Mouse (Mus musculus): Measurements from ENCODE around the gene Zdhhc18. TPM values are rescaled to one million over a fixed set of nuclear protein-coding genes. Genes with fewer than 3 reads are reported as not detected.
A peak's percentile ranks its signal among the peaks of the same experiment; 100 is the strongest.

Zdhhc18 gene
- total and polyA plus RNA-seq, 2 experiments from 2014 or later, result 5.9 to 19.2 TPM

- H3K27ac ChIP-seq (ENCODE audit: low read depth, low read length), result no peak overlapping the region
- ATAC-seq (ENCODE audit: low FRiP score) (no peak), DNase-seq (ENCODE audit: low spot score) (no peak)
- H3K4me2 ChIP-seq (ENCODE audit: low read depth, low read length, poor library complexity, severe bottlenecking), result no peak overlapping the region
- H3K36me3 ChIP-seq (ENCODE audit: insufficient read depth, low read length), result peaks cover 35% of the 10 kb centered on the region
- H3K9me3 ChIP-seq (ENCODE audit: low read length), result no peaks in the 10 kb centered on the region
- H3K4me1 ChIP-seq (ENCODE audit: insufficient read depth, low read length), result no peaks in the 10 kb centered on the region
- H3K27me3 ChIP-seq (ENCODE audit: insufficient read depth, low read length), result peaks cover 28% of the 10 kb centered on the region
- TF ChIP-seq CTCF (IDR thresholded peaks at IDR 0.05), result no peak
- H3K9ac ChIP-seq (replicated peaks; ENCODE audit: low read length, poor library complexity, severe bottlenecking), result no peak overlapping the region
- H3K4me3 ChIP-seq (ENCODE audit: low read depth, low read length), result no peak overlapping the region
- WGBS, result 93% methylated on average over 7 of the region's 7 CpGs
These were observed 45.8 kb downstream of the Zdhhc18 start for GRCm38 (mm10) chr4:133604175-133604574.

- DNase-seq (ENCODE audit: low spot score), result no peak
- no peaks in the 10 kb centered on the region for H3K4me1 ChIP-seq (ENCODE audit: insufficient read depth, low read length)
- no peak overlapping the region for H3K27ac ChIP-seq (ENCODE audit: low read depth, low read length)
- 89% methylated on average over 5 of the region's 5 CpGs for WGBS
- no peak for ATAC-seq (ENCODE audit: low FRiP score)
- H3K9ac ChIP-seq (replicated peaks; ENCODE audit: low read length, poor library complexity, severe bottlenecking), result no peak overlapping the region
- H3K4me2 ChIP-seq (ENCODE audit: low read depth, low read length, poor library complexity, severe bottlenecking), result no peak overlapping the region
- TF ChIP-seq CTCF (IDR thresholded peaks at IDR 0.05), result no peak
- peaks cover 40% of the 10 kb centered on the region for H3K27me3 ChIP-seq (ENCODE audit: insufficient read depth, low read length)
- no peak overlapping the region for H3K4me3 ChIP-seq (ENCODE audit: low read depth, low read length)
- no peaks in the 10 kb centered on the region for H3K9me3 ChIP-seq (ENCODE audit: low read length)
- peaks cover 27% of the 10 kb centered on the region for H3K36me3 ChIP-seq (ENCODE audit: insufficient read depth, low read length)
These were observed 46.9 kb downstream of the Zdhhc18 start for GRCm38 (mm10) chr4:133603056-133603455.

- Histone ChIP-seq H3K4me3 (ENCODE audit: low read depth, low read length) (no peak within 1 kb of the TSS), H3K4me2 (ENCODE audit: low read depth, low read length, poor library complexity, severe bottlenecking) (no peak within 1 kb of the TSS), H3K27me3 (ENCODE audit: insufficient read depth, low read length) (peaks cover 40% of the 10 kb centered on the region), H3K36me3 (ENCODE audit: insufficient read depth, low read length) (peaks cover 19% of the 10 kb centered on the region), H3K4me1 (ENCODE audit: insufficient read depth, low read length) (no peaks in the 10 kb centered on the region), H3K9ac (replicated peaks; ENCODE audit: low read length, poor library complexity, severe bottlenecking) (no peak within 1 kb of the TSS), H3K27ac (ENCODE audit: low read depth, low read length) (no peak within 1 kb of the TSS), H3K9me3 (ENCODE audit: low read length) (no peaks in the 10 kb centered on the region)
- TF ChIP-seq CTCF (IDR thresholded peaks at IDR 0.05), result peak; percentile 33
- DNase-seq (ENCODE audit: low spot score) (no peak), ATAC-seq (ENCODE audit: low FRiP score) (no peak)
- WGBS, result 5% methylated on average over 16 of the region's 16 CpGs
These were observed 48.2 kb downstream of the Zdhhc18 start, which contains the start of gene Sfn for GRCm38 (mm10) chr4:133601721-133602218. Sfn (minus strand) TSS chr4:133602168.

- ATAC-seq (ENCODE audit: low FRiP score) (no peak), DNase-seq (ENCODE audit: low spot score) (no peak)
- WGBS, result 18% methylated on average over 9 of the region's 9 CpGs
- peaks cover 40% of the 10 kb centered on the region for H3K27me3 ChIP-seq (ENCODE audit: insufficient read depth, low read length)
- peak overlapping the region; percentile 66 for H3K4me2 ChIP-seq (ENCODE audit: low read depth, low read length, poor library complexity, severe bottlenecking)
- H3K9me3 ChIP-seq (ENCODE audit: low read length), result no peaks in the 10 kb centered on the region
- H3K9ac ChIP-seq (replicated peaks; ENCODE audit: low read length, poor library complexity, severe bottlenecking), result no peak overlapping the region
- H3K4me1 ChIP-seq (ENCODE audit: insufficient read depth, low read length), result no peaks in the 10 kb centered on the region
- peak overlapping the region; percentile 36 for H3K4me3 ChIP-seq (ENCODE audit: low read depth, low read length)
- TF ChIP-seq CTCF (IDR thresholded peaks at IDR 0.05), result no peak
- no peak overlapping the region for H3K27ac ChIP-seq (ENCODE audit: low read depth, low read length)
- peaks cover 15% of the 10 kb centered on the region for H3K36me3 ChIP-seq (ENCODE audit: insufficient read depth, low read length)
These were observed 49.6 kb downstream of the Zdhhc18 start for GRCm38 (mm10) chr4:133600306-133600705.

DNA sequence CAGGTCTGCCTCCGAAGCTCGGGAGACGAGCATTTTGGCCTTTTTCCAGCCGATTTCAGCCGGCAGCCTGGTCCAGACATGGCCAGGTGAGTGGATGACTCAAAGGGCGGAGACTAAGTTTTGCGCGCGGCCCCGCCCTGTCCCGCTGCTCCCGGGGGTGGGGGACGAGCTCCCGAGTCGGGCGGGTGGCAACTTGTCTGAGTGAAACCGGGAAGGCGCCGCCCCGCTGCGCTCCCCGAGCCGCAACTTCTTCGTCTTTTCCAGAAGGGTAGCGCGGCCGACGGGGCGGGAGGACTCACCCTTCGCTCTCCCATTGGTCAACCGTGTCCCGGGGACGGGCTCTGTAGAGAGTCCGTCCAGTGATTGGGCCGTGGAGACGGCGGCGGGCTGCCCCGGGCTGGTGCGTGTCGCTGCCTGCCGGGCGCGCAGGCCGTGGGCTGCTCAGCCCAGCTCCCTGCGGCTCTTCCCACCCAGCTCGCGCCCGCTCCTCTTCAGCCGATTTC is 50.3 kb downstream of the Zdhhc18 start:
- ATAC-seq (ENCODE audit: low FRiP score), result peak; percentile 86
- Histone ChIP-seq H3K36me3 (ENCODE audit: insufficient read depth, low read length) (peaks cover 15% of the 10 kb centered on the region), H3K4me2 (ENCODE audit: low read depth, low read length, poor library complexity, severe bottlenecking) (peak overlapping the region; percentile 66), H3K9ac (replicated peaks; ENCODE audit: low read length, poor library complexity, severe bottlenecking) (no peak overlapping the region), H3K4me3 (ENCODE audit: low read depth, low read length) (peak overlapping the region; percentile 36), H3K27me3 (ENCODE audit: insufficient read depth, low read length) (peaks cover 40% of the 10 kb centered on the region), H3K4me1 (ENCODE audit: insufficient read depth, low read length) (no peaks in the 10 kb centered on the region), H3K27ac (ENCODE audit: low read depth, low read length) (no peak overlapping the region), H3K9me3 (ENCODE audit: low read length) (no peaks in the 10 kb centered on the region)
- under 1% methylated on average over 45 of the region's 50 CpGs for WGBS
- DNase-seq (ENCODE audit: low spot score), result peak; percentile 70
- no peak for TF ChIP-seq CTCF (IDR thresholded peaks at IDR 0.05)

DNA sequence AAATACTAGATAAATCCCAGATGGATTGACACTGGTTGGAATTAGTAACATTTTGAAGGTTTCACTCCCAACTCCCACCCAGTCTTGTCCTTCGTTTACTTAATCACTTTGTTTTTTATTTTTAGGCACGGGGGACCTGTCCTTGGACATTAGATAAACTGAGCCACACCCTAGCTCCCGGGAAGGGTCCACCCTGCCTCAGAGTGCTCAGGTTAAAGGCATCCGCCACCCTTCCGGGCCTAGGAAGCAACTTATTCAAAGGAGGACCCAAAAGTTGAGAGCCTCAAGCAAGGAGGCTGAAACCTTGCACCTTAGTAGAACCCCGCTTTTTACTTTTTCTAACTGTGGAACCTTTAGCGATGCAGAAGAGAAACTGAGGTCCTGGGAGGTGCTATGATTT is 50.8 kb downstream of the Zdhhc18 start:
- Histone ChIP-seq H3K4me2 (ENCODE audit: low read depth, low read length, poor library complexity, severe bottlenecking) (peak overlapping the region; percentile 66), H3K9ac (replicated peaks; ENCODE audit: low read length, poor library complexity, severe bottlenecking) (no peak overlapping the region), H3K27me3 (ENCODE audit: insufficient read depth, low read length) (peaks cover 40% of the 10 kb centered on the region), H3K36me3 (ENCODE audit: insufficient read depth, low read length) (peaks cover 13% of the 10 kb centered on the region), H3K9me3 (ENCODE audit: low read length) (no peaks in the 10 kb centered on the region), H3K4me3 (ENCODE audit: low read depth, low read length) (peak overlapping the region; percentile 36), H3K27ac (ENCODE audit: low read depth, low read length) (no peak overlapping the region), H3K4me1 (ENCODE audit: insufficient read depth, low read length) (no peaks in the 10 kb centered on the region)
- WGBS, result 36% methylated on average over 7 of the region's 7 CpGs
- ATAC-seq (ENCODE audit: low FRiP score) (no peak), DNase-seq (ENCODE audit: low spot score) (no peak)
- no peak for TF ChIP-seq CTCF (IDR thresholded peaks at IDR 0.05)
